Mouse (Mus musculus) CD4-positive, CD25-positive, alpha-beta regulatory T cell, adult 2 months (primary cell): ENCODE results near the gene Spata19.
A peak's percentile ranks its signal among the peaks of the same experiment; 100 is the strongest.

ENCODE experiments used
- DNase-seq: peaks from one replicate; pipeline ENCODE4 v3.0.0-alpha.2; 2012; ENCODE audit warnings: low read depth, low spot score

The Spata19 gene

GRCm38 (mm10) chr9:27396500-27396899, at the start of gene Spata19:
Gene Spata19 (plus strand): TSS chr9:27396800.
- no peak for DNase-seq

- DNase-seq = no peak
Measured at GRCm38 (mm10) chr9:27353082-27353481, 43.5 kb upstream of the Spata19 start.

- no peak for DNase-seq
Measured at GRCm38 (mm10) chr9:27357893-27358292, 38.7 kb upstream of the Spata19 start.

GRCm38 (mm10) chr9:27367231-27367630, 29.4 kb upstream of the Spata19 start:
- no peak for DNase-seq

- no peak for DNase-seq
Measured at GRCm38 (mm10) chr9:27369108-27369507, 27.5 kb upstream of the Spata19 start.

GRCm38 (mm10) chr9:27375746-27376145, 20.9 kb upstream of the Spata19 start:
- DNase-seq = no peak

- DNase-seq = no peak
Measured at GRCm38 (mm10) chr9:27386951-27387350, 9.6 kb upstream of the Spata19 start.

- DNase-seq = no peak
Measured at GRCm38 (mm10) chr9:27401169-27401568, 4.6 kb downstream of the Spata19 start.

- peak; percentile 15 for DNase-seq
Measured at GRCm38 (mm10) chr9:27409733-27410132, 13.1 kb downstream of the Spata19 start.

GRCm38 (mm10) chr9:27414058-27414460, 17.5 kb downstream of the Spata19 start:
- peak; percentile 25 for DNase-seq

GRCm38 (mm10) chr9:27424511-27424910, 27.9 kb downstream of the Spata19 start:
- DNase-seq = no peak

- DNase-seq = no peak
Measured at GRCm38 (mm10) chr9:27428552-27428951, 32.0 kb downstream of the Spata19 start.

GRCm38 (mm10) chr9:27433301-27433700, 36.7 kb downstream of the Spata19 start:
- no peak for DNase-seq

GRCm38 (mm10) chr9:27435936-27436335, 39.3 kb downstream of the Spata19 start:
- DNase-seq = no peak

GRCm38 (mm10) chr9:27437391-27438061, 40.9 kb downstream of the Spata19 start:
- DNase-seq = no peak

- DNase-seq = no peak
Measured at GRCm38 (mm10) chr9:27449780-27450422, 53.3 kb downstream of the Spata19 start.
